Mouse (Mus musculus) midbrain, embryonic 14.5 days (tissue): ENCODE measurements at regions not wholly inside any gene's neighbourhood (a gene's known extent, or its start where the extent isn't known, plus 50 kb on each side); places are given as distances from the start of the nearest gene placed in this dataset. TPM values are rescaled to one million over a fixed set of nuclear protein-coding genes. Genes with fewer than 3 reads are reported as not detected.

Source experiments
- ATAC-seq: fragments of 200-750 bp; cut with Nextera tagmentation; 2 replicates; pipeline ENCODE4 v1.8.0; 2017; ENCODE audit warnings: moderate number of reproducible peaks, moderate library complexity; ENCODE audit not compliant: low FRiP score, low TSS enrichment
- DNase-seq: peaks from one replicate; pipeline ENCODE4 v3.0.0-alpha.2; 2015
- H3K27ac ChIP-seq: fragments of 300-500 bp; sonication (generic); replicated peaks from 2 replicates; pipeline ENCODE4 v1.5.1; 2014; ENCODE audit warnings: mild to moderate bottlenecking, low read depth, low read length, moderate library complexity
- H3K27me3 ChIP-seq: fragments of 300-500 bp; sonication (generic); 2 replicates; pipeline ENCODE4 v1.6.1; 2014; ENCODE audit warnings: low read length, control low read depth, mixed read lengths; ENCODE audit not compliant: control insufficient read depth, insufficient read depth
- H3K36me3 ChIP-seq: fragments of 300-500 bp; sonication (generic); 2 replicates; pipeline ENCODE4 v1.6.1; 2014; ENCODE audit warnings: low read length, control low read depth; ENCODE audit not compliant: control insufficient read depth, insufficient read depth
- H3K4me1 ChIP-seq: fragments of 300-500 bp; sonication (generic); 2 replicates; pipeline ENCODE4 v1.6.1; 2014; ENCODE audit warnings: mild to moderate bottlenecking, antibody characterized with exemption, low read length, control low read depth; ENCODE audit not compliant: control insufficient read depth, insufficient read depth
- H3K4me2 ChIP-seq: fragments of 300-500 bp; sonication (generic); 2 replicates; pipeline ENCODE4 v1.6.1; 2014; ENCODE audit warnings: mild to moderate bottlenecking, low read length, moderate library complexity
- H3K4me3 ChIP-seq: fragments of 300-500 bp; sonication (generic); replicated peaks from 2 replicates; pipeline ENCODE4 v1.5.1; 2014; ENCODE audit warnings: low read depth, low read length
- H3K9ac ChIP-seq: fragments of 300-500 bp; sonication (generic); replicated peaks from 2 replicates; pipeline ENCODE4 v1.6.1; 2014; ENCODE audit warnings: mild to moderate bottlenecking, low read length, moderate library complexity
- H3K9me3 ChIP-seq: fragments of 300-500 bp; sonication (generic); 2 replicates; pipeline ENCODE4 v1.6.1; 2016; ENCODE audit warnings: low read length, control low read depth, mixed read lengths; ENCODE audit not compliant: control insufficient read depth
- WGBS: fragments of 180-500 bp; shearing (Covaris S2); extraction: QIAGEN DNeasy Blood & Tissue Kit; methylation state at CpG from one replicate; pipeline ENCODE4 v1.1.7; 2014; 5-methylcytosine and 5-hydroxymethylcytosine counted together
- microRNA-seq: library from miRNA; unstranded; fragments of <30 nt; microRNA quantifications from one replicate; pipeline ENCODE4, GENCODE M21; 2016

- Histone ChIP-seq H3K27ac (no peak overlapping the region), H3K4me3 (no peak overlapping the region), H3K9me3 (no peaks in the 10 kb centered on the region), H3K27me3 (no peaks in the 10 kb centered on the region), H3K36me3 (no peaks in the 10 kb centered on the region), H3K4me1 (no peaks in the 10 kb centered on the region), H3K4me2 (no peak overlapping the region), H3K9ac (no peak overlapping the region)
- ATAC-seq = 0 out of 2 replicates have a peak, but pooled peaks have one; percentile 17
- DNase-seq = peak; percentile 45
Observed at GRCm38 (mm10) chr15:22344321-22344720, 204.5 kb upstream of the Cdh18 start.

- H3K4me1 ChIP-seq = no peaks in the 10 kb centered on the region
- H3K9me3 ChIP-seq = no peaks in the 10 kb centered on the region
- H3K27me3 ChIP-seq = no peaks in the 10 kb centered on the region
- no peak for ATAC-seq
- H3K4me3 ChIP-seq = no peak overlapping the region
- H3K4me2 ChIP-seq = no peak overlapping the region
- H3K27ac ChIP-seq = no peak overlapping the region
- WGBS = 94% methylated on average over 1 of the region's 1 CpGs
- DNase-seq = no peak
- H3K36me3 ChIP-seq = no peaks in the 10 kb centered on the region
- H3K9ac ChIP-seq = no peak overlapping the region
Observed at GRCm38 (mm10) chr15:22351502-22351901, 197.3 kb upstream of the Cdh18 start.

Small RNAs in the stretch of these regions (microRNA-seq; reads per million reads assigned to microRNA genes)
- not detected for gene Gm27525
